In the genomic region with DNA sequence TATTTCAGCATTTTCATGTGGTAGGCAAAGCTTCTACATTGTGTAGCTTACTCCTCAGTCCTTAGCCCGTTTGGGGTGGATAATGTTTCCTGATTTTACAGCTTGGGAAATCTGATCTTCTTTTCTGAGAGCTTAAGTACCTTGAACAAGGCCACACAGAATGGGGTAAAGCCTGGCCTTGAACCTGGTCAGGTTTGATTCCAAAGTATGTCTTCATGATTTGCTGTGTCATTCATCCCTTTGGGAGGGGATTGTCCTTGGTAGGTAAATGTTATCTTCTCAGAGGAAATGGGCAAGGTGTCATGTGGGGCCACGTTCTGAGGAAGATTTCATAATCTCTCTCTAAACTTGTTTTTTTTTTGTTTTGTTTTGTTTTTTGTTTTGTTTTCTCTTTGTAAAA, we compare ENCODE assay signal across 7 mouse cellular contexts. TPM values are rescaled to one million over a fixed set of nuclear protein-coding genes. Genes with fewer than 3 reads are reported as not detected.
DNase-seq lines count a peak whose midpoint lies in the region; ATAC-seq lines count a peak whose summit lies in the region.

No protein-coding gene starts in this region.

- 33% methylated on average over 2 of the region's 2 CpGs for WGBS in forebrain, embryonic 10.5 days
- WGBS in limb, embryonic 15.5 days = 36% methylated on average over 2 of the region's 2 CpGs

- H3K36me3 ChIP-seq in megakaryocyte, embryonic 14.5 days (replicated peaks; ENCODE audit: low read length) = peaks cover 44% of the 10 kb centered on the region
- H3K36me3 ChIP-seq in forebrain, embryonic 10.5 days (replicated peaks) = peaks cover 29% of the 10 kb centered on the region
- H3K36me3 ChIP-seq in limb, embryonic 15.5 days = peaks cover 14% of the 10 kb centered on the region; the same call in 1 of the 2 replicates

- no peaks in the 10 kb centered on the region for H3K27me3 ChIP-seq in megakaryocyte, embryonic 14.5 days (replicated peaks)
- no peaks in the 10 kb centered on the region for H3K27me3 ChIP-seq in forebrain, embryonic 10.5 days (ENCODE audit: poor library complexity, severe bottlenecking)
- H3K27me3 ChIP-seq in limb, embryonic 15.5 days = no peaks in the 10 kb centered on the region

- H3K27ac ChIP-seq in forebrain, embryonic 10.5 days = peak overlapping the region; percentile 98; the same call in 1 of the 2 replicates
- 0 out of 2 replicates have a peak overlapping the region, but pooled peaks have one; percentile 95 for H3K27ac ChIP-seq in limb, embryonic 15.5 days

- ATAC-seq in megakaryocyte, adult 5-6 weeks (ENCODE audit: poor library complexity, severe bottlenecking) = no peak
- no peak for ATAC-seq in limb, embryonic 15.5 days (ENCODE audit: insufficient number of reproducible peaks, low FRiP score, low TSS enrichment, low read depth)

- peak overlapping the region; percentile 96 for H3K4me3 ChIP-seq in megakaryocyte, embryonic 14.5 days (replicated peaks)
- H3K4me3 ChIP-seq in forebrain, embryonic 10.5 days = peak overlapping the region; percentile 90
- H3K4me3 ChIP-seq in limb, embryonic 15.5 days = peak overlapping the region; percentile 94

- peaks cover 58% of the 10 kb centered on the region for H3K4me1 ChIP-seq in megakaryocyte, embryonic 14.5 days
- H3K4me1 ChIP-seq in forebrain, embryonic 10.5 days = peaks cover 44% of the 10 kb centered on the region
- peaks cover 10% of the 10 kb centered on the region for H3K4me1 ChIP-seq in limb, embryonic 15.5 days

- H3K9me3 ChIP-seq in megakaryocyte, embryonic 14.5 days = no peaks in the 10 kb centered on the region
- H3K9me3 ChIP-seq in forebrain, embryonic 10.5 days = no peaks in the 10 kb centered on the region
- H3K9me3 ChIP-seq in limb, embryonic 15.5 days = no peaks in the 10 kb centered on the region

- no peak overlapping the region for H3K9ac ChIP-seq in limb, embryonic 15.5 days

- H3K4me2 ChIP-seq in limb, embryonic 15.5 days = peak overlapping the region; percentile 75

- DNase-seq in forebrain, embryonic 10.5 days (ENCODE audit: extremely low spot score, low spot score) = no peak
- DNase-seq in thymus, postnatal 36 days = no peak
- no peak for DNase-seq in spleen, postnatal 10 days (ENCODE audit: low spot score in 2 of 2)
- DNase-seq in lung, adult 18-20 months = no peak

RNA-seq across cellular contexts. Expression of a gene that starts 1.8 kb away (rescaled TPM):
- polyA plus RNA-seq in megakaryocyte, embryonic 14.5 days (2012; ENCODE audit: insufficient read depth, low replicate concordance) = 38.2 and 122 TPM in 2 replicates
- 35.4 and 50.6 TPM in 2 replicates for total RNA-seq in megakaryocyte, adult 5-6 weeks (2015)
- 8.0 and 16.3 TPM in 2 replicates for total RNA-seq in megakaryocyte, adult 5-6 weeks (2017)
- polyA plus RNA-seq in forebrain, embryonic 10.5 days (2016; fragmentation: Nextera tagmentation; extraction: Ambion mirVana) = 7.4 and 7.9 TPM in 2 replicates
- polyA plus RNA-seq in limb, embryonic 15.5 days (2015; fragmentation: Nextera tagmentation; extraction: Ambion mirVana) = 10.5 and 13.1 TPM in 2 replicates
